Mouse (Mus musculus) kidney, embryonic 14.5 days (tissue): ENCODE data around the gene Nipa1. TPM values are rescaled to one million over a fixed set of nuclear protein-coding genes. Genes with fewer than 3 reads are reported as not detected.

Experiments used
- ATAC-seq: fragments of 200-750 bp; cut with Nextera tagmentation; 2 replicates; pipeline ENCODE4 v1.8.0; 2017; ENCODE audit warnings: moderate number of reproducible peaks, mild to moderate bottlenecking, moderate TSS enrichment, moderate library complexity; ENCODE audit not compliant: low FRiP score, low TSS enrichment
- H3K27ac ChIP-seq: fragments of 300-500 bp; sonication (generic); 2 replicates; pipeline ENCODE4 v1.5.1; 2014; ENCODE audit warnings: low read depth, mild to moderate bottlenecking, low read length, moderate library complexity, mixed read lengths
- H3K27me3 ChIP-seq: fragments of 300-500 bp; sonication (generic); 2 replicates; pipeline ENCODE4 v1.6.1; 2014; ENCODE audit warnings: mild to moderate bottlenecking, low read length; ENCODE audit not compliant: control insufficient read depth, insufficient read depth
- H3K36me3 ChIP-seq: fragments of 300-500 bp; sonication (generic); 2 replicates; pipeline ENCODE4 v1.6.1; 2014; ENCODE audit warnings: low read length, mixed read lengths; ENCODE audit not compliant: control insufficient read depth, insufficient read depth
- H3K4me1 ChIP-seq: fragments of 300-500 bp; sonication (generic); 2 replicates; pipeline ENCODE4 v1.6.1; 2014; ENCODE audit warnings: low read length, mixed read lengths; ENCODE audit not compliant: control insufficient read depth, insufficient read depth
- H3K4me2 ChIP-seq: fragments of 300-500 bp; sonication (generic); replicated peaks from 2 replicates; pipeline ENCODE4 v1.6.1; 2014; ENCODE audit warnings: low read depth, mild to moderate bottlenecking, low read length
- H3K4me3 ChIP-seq: fragments of 300-500 bp; sonication (generic); 2 replicates; pipeline ENCODE4 v1.5.1; 2014; ENCODE audit warnings: mild to moderate bottlenecking, low read length
- H3K9ac ChIP-seq: fragments of 300-500 bp; sonication (generic); 2 replicates; pipeline ENCODE4 v1.6.1; 2014; ENCODE audit warnings: low read depth, mild to moderate bottlenecking, low read length, moderate library complexity
- H3K9me3 ChIP-seq: fragments of 300-500 bp; sonication (generic); 2 replicates; pipeline ENCODE4 v1.6.1; 2016; ENCODE audit warnings: low read length; ENCODE audit not compliant: control insufficient read depth
- WGBS: fragments of 180-500 bp; shearing (Covaris S2); extraction: QIAGEN DNeasy Blood & Tissue Kit; methylation state at CpG from one replicate; pipeline ENCODE4 v1.1.7; 2014; 5-methylcytosine and 5-hydroxymethylcytosine counted together
- polyA plus RNA-seq: library from polyadenylated mRNA; unstranded; fragments of >200 nt; fragmentation: Nextera tagmentation; extraction: Ambion mirVana; gene quantifications from 2 replicates; pipeline ENCODE4 v1.2.1, GENCODE M21; 2014

Nipa1 gene
- polyA plus RNA-seq: 3.3 and 4.4 TPM in 2 replicates

- Histone ChIP-seq H3K27ac (no peak within 1 kb of the TSS), H3K4me1 (no peaks in the 10 kb centered on the region), H3K36me3 (no peaks in the 10 kb centered on the region), H3K9me3 (no peaks in the 10 kb centered on the region), H3K4me3 (peak within 1 kb of the TSS; percentile 71), H3K27me3 (no peaks in the 10 kb centered on the region), H3K4me2 (peak within 1 kb of the TSS; percentile 70), H3K9ac (peak within 1 kb of the TSS; percentile 70)
- 58% methylated on average over 3 of the region's 3 CpGs for WGBS
- no peak for ATAC-seq
Observed at GRCm38 (mm10) chr7:56019930-56020253, at the start of gene Nipa1. Gene Nipa1 (minus strand): TSS chr7:56019954.

GRCm38 (mm10) chr7:56066634-56067033 is 46.9 kb upstream of the Nipa1 start:
- Histone ChIP-seq H3K4me2 (no peak overlapping the region), H3K4me3 (no peak overlapping the region), H3K9ac (no peak overlapping the region), H3K9me3 (no peaks in the 10 kb centered on the region), H3K36me3 (no peaks in the 10 kb centered on the region; the same call in 1 of the 2 replicates), H3K27ac (no peak overlapping the region), H3K4me1 (no peaks in the 10 kb centered on the region), H3K27me3 (no peaks in the 10 kb centered on the region)
- ATAC-seq: no peak
- WGBS: 94% methylated on average over 1 of the region's 1 CpGs

- no peaks in the 10 kb centered on the region for H3K4me1 ChIP-seq
- no peak overlapping the region for H3K4me3 ChIP-seq
- H3K27me3 ChIP-seq: no peaks in the 10 kb centered on the region
- no peak for ATAC-seq
- H3K9ac ChIP-seq: no peak overlapping the region
- WGBS: 72% methylated on average over 2 of the region's 2 CpGs
- no peaks in the 10 kb centered on the region for H3K9me3 ChIP-seq
- H3K27ac ChIP-seq: no peak overlapping the region
- no peaks in the 10 kb centered on the region; the same call in 1 of the 2 replicates for H3K36me3 ChIP-seq
- H3K4me2 ChIP-seq: no peak overlapping the region
Observed at GRCm38 (mm10) chr7:56066136-56066535, 46.4 kb upstream of the Nipa1 start.

GRCm38 (mm10) chr7:56064876-56065275 is 45.1 kb upstream of the Nipa1 start:
- Histone ChIP-seq H3K4me2 (no peak overlapping the region), H3K27ac (no peak overlapping the region), H3K9me3 (no peaks in the 10 kb centered on the region), H3K36me3 (no peaks in the 10 kb centered on the region; the same call in 1 of the 2 replicates), H3K9ac (no peak overlapping the region), H3K4me3 (no peak overlapping the region), H3K4me1 (no peaks in the 10 kb centered on the region), H3K27me3 (no peaks in the 10 kb centered on the region)
- no peak for ATAC-seq
- WGBS: 94% methylated on average over 1 of the region's 1 CpGs

- Histone ChIP-seq H3K4me1 (peaks cover 9% of the 10 kb centered on the region), H3K27ac (no peak overlapping the region), H3K9ac (no peak overlapping the region), H3K9me3 (no peaks in the 10 kb centered on the region), H3K4me2 (no peak overlapping the region), H3K27me3 (no peaks in the 10 kb centered on the region), H3K4me3 (no peak overlapping the region), H3K36me3 (peaks cover 8% of the 10 kb centered on the region; the same call in 1 of the 2 replicates)
- 93% methylated on average over 3 of the region's 3 CpGs for WGBS
- no peak for ATAC-seq
Observed at GRCm38 (mm10) chr7:56055338-56055737, 35.6 kb upstream of the Nipa1 start.

- Histone ChIP-seq H3K27me3 (no peaks in the 10 kb centered on the region), H3K36me3 (peaks cover 8% of the 10 kb centered on the region; the same call in 1 of the 2 replicates), H3K9ac (no peak overlapping the region), H3K9me3 (no peaks in the 10 kb centered on the region), H3K4me1 (peaks cover 9% of the 10 kb centered on the region), H3K4me3 (no peak overlapping the region), H3K27ac (no peak overlapping the region), H3K4me2 (no peak overlapping the region)
- ATAC-seq: no peak
Observed at GRCm38 (mm10) chr7:56052996-56053395, 33.2 kb upstream of the Nipa1 start.

- Histone ChIP-seq H3K9me3 (no peaks in the 10 kb centered on the region), H3K27me3 (no peaks in the 10 kb centered on the region), H3K36me3 (no peaks in the 10 kb centered on the region), H3K9ac (peak overlapping the region; percentile 86), H3K4me2 (peak overlapping the region; percentile 67), H3K4me3 (peak overlapping the region; percentile 81), H3K27ac (peak overlapping the region; percentile 80), H3K4me1 (peaks cover 9% of the 10 kb centered on the region)
- peak; percentile 58 for ATAC-seq
- WGBS: under 1% methylated on average over 18 of the region's 18 CpGs
Observed at GRCm38 (mm10) chr7:56050487-56050911, 30.7 kb upstream of the Nipa1 start.

- peaks cover 9% of the 10 kb centered on the region for H3K4me1 ChIP-seq
- peak within 1 kb of the TSS; percentile 80 for H3K27ac ChIP-seq
- no peaks in the 10 kb centered on the region for H3K27me3 ChIP-seq
- H3K9ac ChIP-seq: peak within 1 kb of the TSS; percentile 86
- no peaks in the 10 kb centered on the region for H3K9me3 ChIP-seq
- H3K4me3 ChIP-seq: peak within 1 kb of the TSS; percentile 81
- H3K4me2 ChIP-seq: peak within 1 kb of the TSS; percentile 67
- peak; percentile 100 for ATAC-seq
- under 1% methylated on average over 45 of the region's 47 CpGs for WGBS
- no peaks in the 10 kb centered on the region for H3K36me3 ChIP-seq
Observed at GRCm38 (mm10) chr7:56049831-56050321, 30.1 kb upstream of the Nipa1 start, which contains the start of gene Herc2. Gene Herc2 (plus strand): TSS chr7:56050196.

GRCm38 (mm10) chr7:56047178-56047577 is 27.4 kb upstream of the Nipa1 start:
- H3K9me3 ChIP-seq: no peaks in the 10 kb centered on the region
- H3K4me3 ChIP-seq: no peak overlapping the region
- no peak overlapping the region for H3K27ac ChIP-seq
- no peaks in the 10 kb centered on the region for H3K36me3 ChIP-seq
- H3K4me1 ChIP-seq: peaks cover 9% of the 10 kb centered on the region
- no peaks in the 10 kb centered on the region for H3K27me3 ChIP-seq
- no peak overlapping the region for H3K9ac ChIP-seq
- whole genome bisulfite sequencing: 74% methylated on average over 1 of the region's 1 CpGs
- no peak overlapping the region for H3K4me2 ChIP-seq
- ATAC-seq: no peak
